Comparison of ENCODE assay signal across 8 mouse cellular contexts in the genomic region with DNA sequence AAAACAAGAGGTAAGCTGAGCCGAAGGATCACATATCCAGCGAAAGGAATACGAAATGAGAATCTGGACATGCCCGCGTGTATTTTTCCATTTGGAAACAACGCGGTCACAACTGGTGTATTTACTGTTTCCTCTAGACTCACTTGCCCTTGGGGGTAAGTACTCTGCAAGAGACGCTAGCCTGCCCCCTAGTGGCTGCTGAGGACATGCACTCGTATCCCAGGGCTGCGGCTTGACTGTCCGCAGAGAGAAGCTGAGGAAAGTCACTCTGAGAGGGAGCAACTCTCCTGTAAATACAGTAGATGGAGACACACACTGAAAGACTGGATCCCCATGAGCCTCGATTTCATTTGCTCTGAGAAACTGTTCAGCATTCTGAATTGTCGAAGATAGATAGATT.
A peak's percentile ranks its signal among the peaks of the same experiment; 100 is the strongest.
DNase-seq lines count a peak whose midpoint lies in the region; ATAC-seq and TF ChIP-seq lines count a peak whose summit lies in the region.

No protein-coding gene starts in this region.

- H3K9me3 ChIP-seq in forebrain, embryonic 14.5 days (replicated peaks; ENCODE audit: control insufficient read depth, low read length): no peaks in the 10 kb centered on the region
- no peaks in the 10 kb centered on the region for H3K9me3 ChIP-seq in lung, embryonic 14.5 days (ENCODE audit: low read depth, low read length)

- H3K27me3 ChIP-seq in forebrain, embryonic 14.5 days (replicated peaks; ENCODE audit: control insufficient read depth, insufficient read depth, low read length): no peaks in the 10 kb centered on the region
- H3K27me3 ChIP-seq in lung, embryonic 14.5 days (ENCODE audit: insufficient read depth, low read length): no peaks in the 10 kb centered on the region
- no peaks in the 10 kb centered on the region for H3K27me3 ChIP-seq in thymus, adult 2 months (ENCODE audit: control insufficient read depth, insufficient read depth, low read length)

- intact Hi-C loops in heart, postnatal 14 days (cut with DNase I): loop anchor here (5.0 to 10.0 kb wide), 4 partner anchors 79 to 1657 kb away; a partner anchor contains a TSS

- H3K4me2 ChIP-seq in forebrain, embryonic 14.5 days (ENCODE audit: low read length): peak overlapping the region; percentile 20; the same call in 1 of the 2 replicates
- H3K4me2 ChIP-seq in lung, embryonic 14.5 days: peak overlapping the region; percentile 46

- H3K4me1 ChIP-seq in forebrain, embryonic 14.5 days (ENCODE audit: control insufficient read depth, insufficient read depth, low read length): no peaks in the 10 kb centered on the region
- H3K4me1 ChIP-seq in lung, embryonic 14.5 days (ENCODE audit: insufficient read depth): no peaks in the 10 kb centered on the region
- H3K4me1 ChIP-seq in olfactory bulb, adult 2 months (ENCODE audit: control insufficient read depth, insufficient read depth, low read length): peaks cover 9% of the 10 kb centered on the region
- H3K4me1 ChIP-seq in thymus, adult 2 months (replicated peaks; ENCODE audit: control insufficient read depth, insufficient read depth, low read length): peaks cover 11% of the 10 kb centered on the region

- no peak overlapping the region for H3K4me3 ChIP-seq in forebrain, embryonic 14.5 days (ENCODE audit: low read depth, low read length)
- H3K4me3 ChIP-seq in lung, embryonic 14.5 days (ENCODE audit: low read depth, low read length): 0 out of 2 replicates have a peak overlapping the region, but pooled peaks have one; percentile 9
- no peak overlapping the region for H3K4me3 ChIP-seq in olfactory bulb, adult 2 months (ENCODE audit: insufficient read depth, low read depth, low read length)
- no peak overlapping the region for H3K4me3 ChIP-seq in thymus, adult 2 months (ENCODE audit: control insufficient read depth, insufficient read depth, low read length)

- 21% methylated on average over 13 of the region's 13 CpGs for WGBS in forebrain, embryonic 14.5 days
- WGBS in lung, embryonic 14.5 days: 24% methylated on average over 13 of the region's 13 CpGs
- 4% methylated on average over 13 of the region's 13 CpGs for WGBS in olfactory bulb, adult 2 months
- WGBS in thymus, adult 2 months: 8% methylated on average over 13 of the region's 13 CpGs

- TF ChIP-seq POLR2A in olfactory bulb, adult 2 months (IDR thresholded peaks at IDR 0.05; ENCODE audit: insufficient read depth, low read depth, low read length): no peak
- TF ChIP-seq POLR2A in thymus, adult 2 months (IDR thresholded peaks at IDR 0.05; ENCODE audit: control insufficient read depth, extremely low read depth, insufficient read depth, low read length, poor library complexity): no peak

- peak; percentile 85; the same call in 1 of the 2 replicates for ATAC-seq in forebrain, embryonic 14.5 days
- ATAC-seq in lung, embryonic 14.5 days (ENCODE audit: insufficient read depth): peak; percentile 87

- H3K9ac ChIP-seq in forebrain, embryonic 14.5 days (ENCODE audit: low read length): no peak overlapping the region
- H3K9ac ChIP-seq in lung, embryonic 14.5 days: no peak overlapping the region

- H3K27ac ChIP-seq in forebrain, embryonic 14.5 days (ENCODE audit: low read depth, low read length): no peak overlapping the region
- peak overlapping the region; percentile 42 for H3K27ac ChIP-seq in lung, embryonic 14.5 days (ENCODE audit: low read depth)
- H3K27ac ChIP-seq in olfactory bulb, adult 2 months (ENCODE audit: insufficient read depth, low read depth, low read length): no peak overlapping the region
- H3K27ac ChIP-seq in thymus, adult 2 months (ENCODE audit: control insufficient read depth, insufficient read depth, low read length): no peak overlapping the region

- DNase-seq in ES-CJ7 (ENCODE audit: low read depth, low spot score): peak; percentile 92
- DNase-seq in cerebellum, adult 11 months: peak; percentile 31
- peak; percentile 81 for DNase-seq in forebrain, embryonic 14.5 days (ENCODE audit: low spot score)
- DNase-seq in heart, postnatal 14 days: peak; percentile 91 to 95
- peak; percentile 78 to 89 for DNase-seq in layer of hippocampus, adult 18-20 months (ENCODE audit: low spot score in 2 of 2)
- peak; percentile 88 for DNase-seq in lung, embryonic 14.5 days
- peak; percentile 90 for DNase-seq in thymus, adult 2 months

- no peaks in the 10 kb centered on the region for H3K36me3 ChIP-seq in forebrain, embryonic 14.5 days (ENCODE audit: control insufficient read depth, insufficient read depth, low read length)
- H3K36me3 ChIP-seq in lung, embryonic 14.5 days (ENCODE audit: insufficient read depth): no peaks in the 10 kb centered on the region
- H3K36me3 ChIP-seq in thymus, adult 2 months (ENCODE audit: control insufficient read depth, insufficient read depth, low read length): no peaks in the 10 kb centered on the region

- TF ChIP-seq CTCF in lung, embryonic 14.5 days (IDR thresholded peaks at IDR 0.05; ENCODE audit: low read depth): peak; percentile 84
- TF ChIP-seq CTCF in olfactory bulb, adult 2 months (IDR thresholded peaks at IDR 0.05; ENCODE audit: insufficient read depth, low read depth, low read length): peak; percentile 84
- peak; percentile 89 for TF ChIP-seq CTCF in thymus, adult 2 months (IDR thresholded peaks at IDR 0.05; ENCODE audit: borderline replicate concordance, control insufficient read depth, extremely low read depth, insufficient read depth, low read length, poor library complexity)

Comparison
In these comparisons a context has a peak if more than half of its experiments do, and no peak if none do; other contexts are left out.
1. DNase-seq: peak in every context shown above with its lines; median percentile 93 in heart, postnatal 14 days; 92 in ES-CJ7; 90 in thymus, adult 2 months; 88 in lung, embryonic 14.5 days; 84 in layer of hippocampus, adult 18-20 months; 81 in forebrain, embryonic 14.5 days; 31 in cerebellum, adult 11 months.